Mouse (Mus musculus): ENCODE results near the gene Prkce.
A peak's percentile ranks its signal among the peaks of the same experiment; 100 is the strongest.

Gene Prkce

DNA sequence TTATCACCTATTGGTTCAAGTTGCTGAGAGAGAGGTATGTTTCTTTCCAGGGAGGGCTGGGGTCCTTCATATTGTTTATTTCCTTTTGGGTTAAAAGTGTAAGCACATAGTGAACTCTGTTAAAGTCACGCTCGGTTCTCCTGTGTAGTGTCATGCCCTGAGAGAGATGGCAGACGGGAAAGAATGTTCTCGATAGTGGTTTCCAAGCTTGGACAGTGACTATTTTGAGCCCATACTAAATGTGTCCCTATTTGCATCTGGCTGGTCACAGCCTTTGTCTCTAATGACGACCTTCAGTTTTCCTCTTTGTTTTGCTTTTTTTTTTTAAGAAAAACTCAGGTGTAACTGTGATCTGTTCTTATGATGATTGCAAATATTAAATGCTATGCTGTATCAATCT is 488.8 kb downstream of the Prkce start:
- no peak for DNase-seq

DNA sequence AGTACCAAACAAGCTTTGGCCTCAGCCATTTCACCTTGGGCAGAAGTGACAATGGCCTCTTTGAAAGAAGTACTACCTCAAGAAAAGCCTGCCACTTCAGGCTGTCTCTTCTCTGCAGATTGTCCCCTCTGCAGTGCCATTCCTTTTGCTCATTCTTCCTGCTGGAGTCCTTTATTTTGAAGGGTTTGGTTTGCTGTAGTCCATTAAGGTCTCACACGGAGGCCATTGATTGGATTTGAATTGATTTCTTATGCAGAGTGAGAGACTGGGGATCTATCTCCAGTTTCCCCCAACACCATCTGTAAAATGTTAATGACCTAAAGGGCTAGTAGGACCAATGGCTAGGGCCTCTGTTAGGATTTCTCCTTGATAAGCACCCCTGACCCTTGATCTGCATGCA is 494.7 kb downstream of the Prkce start:
- DNase-seq = no peak

DNA sequence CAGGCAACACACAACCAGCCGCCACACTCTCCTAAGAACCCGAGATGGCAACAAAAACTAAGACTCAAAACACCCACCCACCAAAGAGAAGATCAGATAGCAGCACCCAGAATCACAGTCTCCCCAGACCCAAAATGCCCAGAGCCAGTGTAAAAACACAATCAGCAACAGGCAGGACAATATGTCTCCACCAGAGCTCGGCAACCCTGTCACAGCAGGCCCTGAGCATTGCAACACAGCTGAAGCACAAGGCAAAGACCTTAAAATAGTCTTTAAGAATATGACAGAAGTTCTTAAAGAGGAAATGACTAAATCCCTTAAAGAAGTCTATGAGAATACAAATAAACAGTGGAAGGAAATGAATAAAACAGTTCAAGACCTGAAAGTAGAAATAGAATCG is 495.9 kb downstream of the Prkce start:
- DNase-seq = no peak

DNA sequence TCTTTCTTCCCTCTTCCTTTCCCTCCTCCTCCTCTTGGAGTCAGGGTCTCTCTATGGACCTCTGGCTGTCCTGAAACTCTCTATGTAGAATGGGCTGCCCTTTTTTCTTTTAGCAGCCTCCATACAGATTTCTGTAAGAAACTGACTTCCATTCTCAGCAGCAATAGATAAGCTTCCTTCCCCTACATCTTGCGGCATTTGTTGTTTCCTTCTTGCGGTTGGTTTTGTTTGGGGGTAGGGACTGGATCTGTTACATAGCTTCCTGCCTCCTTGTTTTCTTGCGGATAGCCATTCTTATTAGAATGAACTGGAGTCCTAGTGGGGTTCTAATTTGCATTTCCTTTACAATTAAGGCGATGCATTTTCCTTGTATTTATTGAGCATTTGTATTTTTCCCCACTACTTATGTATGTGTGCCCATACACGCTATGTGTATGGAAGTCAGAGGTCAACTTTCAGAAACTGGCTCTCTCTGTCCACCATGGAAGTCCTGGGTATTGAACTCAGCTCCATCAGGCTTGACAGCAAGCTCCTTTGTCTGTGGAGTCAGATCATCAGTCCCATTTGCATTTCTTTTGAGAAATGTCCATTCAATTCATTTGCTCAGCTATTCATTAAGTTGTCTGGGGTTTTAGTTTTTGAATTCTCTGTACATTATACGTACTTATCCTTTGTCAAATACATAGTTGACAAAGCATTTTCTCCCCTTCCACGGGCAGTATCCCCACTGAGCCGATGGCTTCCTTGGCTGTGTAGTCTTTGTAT is 500.4 kb downstream of the Prkce start:
- no peak for DNase-seq

DNA sequence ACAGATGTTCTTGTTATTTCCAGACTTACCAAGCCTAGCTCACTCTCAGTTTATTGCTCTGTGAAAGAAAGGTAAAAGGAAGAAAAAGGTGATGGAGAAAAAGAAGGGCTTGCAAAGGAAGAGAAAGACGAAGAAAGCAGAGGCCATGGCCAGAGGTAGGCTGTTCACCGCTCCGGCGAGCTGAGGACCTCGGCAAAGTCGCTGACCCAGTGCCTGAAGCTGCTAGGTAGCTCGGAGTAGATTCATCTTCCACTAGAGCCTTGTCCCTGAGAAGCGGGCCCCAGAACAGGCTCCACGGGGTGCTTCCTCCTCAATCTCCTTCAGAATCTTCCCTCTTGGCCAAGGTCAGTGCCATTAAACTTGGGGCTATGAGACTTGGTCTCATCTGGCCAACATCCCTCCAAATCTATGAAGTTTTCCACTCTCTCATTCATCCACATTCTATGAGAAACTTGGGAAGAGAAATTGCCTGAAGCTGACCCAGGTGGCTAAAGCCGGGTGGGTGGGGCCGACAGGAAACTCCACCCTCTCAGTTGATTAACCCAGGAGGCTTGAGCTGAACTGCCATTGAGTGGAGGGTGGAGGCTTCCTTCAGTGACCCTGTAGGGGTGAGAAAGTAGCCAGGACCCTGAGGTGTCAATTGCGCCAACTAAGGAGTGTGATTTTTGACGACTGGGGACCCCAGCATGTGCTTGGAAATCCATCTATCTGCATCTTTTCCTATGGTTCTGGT is 502.2 kb downstream of the Prkce start:
- no peak for DNase-seq

DNA sequence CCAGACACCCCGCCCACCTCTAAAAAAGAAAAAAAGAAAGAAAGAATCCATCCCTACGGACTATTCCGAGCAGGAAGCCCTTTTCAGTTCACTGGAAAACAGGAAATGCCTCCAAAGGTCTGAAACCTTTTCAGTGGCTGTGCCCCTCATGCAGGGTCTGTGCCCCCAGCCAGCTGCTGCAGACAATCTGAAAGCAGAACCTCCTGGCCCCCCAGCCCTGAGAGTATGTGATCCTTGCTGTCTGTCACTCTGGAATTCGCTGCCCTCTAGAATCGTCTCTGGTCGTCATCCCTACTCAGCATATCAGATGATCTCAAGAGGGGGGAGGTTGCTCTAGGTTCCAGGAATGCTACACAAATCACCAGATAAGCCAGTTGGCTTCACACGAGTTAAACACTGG is 503.1 kb downstream of the Prkce start:
- peak; percentile 46 for DNase-seq

DNA sequence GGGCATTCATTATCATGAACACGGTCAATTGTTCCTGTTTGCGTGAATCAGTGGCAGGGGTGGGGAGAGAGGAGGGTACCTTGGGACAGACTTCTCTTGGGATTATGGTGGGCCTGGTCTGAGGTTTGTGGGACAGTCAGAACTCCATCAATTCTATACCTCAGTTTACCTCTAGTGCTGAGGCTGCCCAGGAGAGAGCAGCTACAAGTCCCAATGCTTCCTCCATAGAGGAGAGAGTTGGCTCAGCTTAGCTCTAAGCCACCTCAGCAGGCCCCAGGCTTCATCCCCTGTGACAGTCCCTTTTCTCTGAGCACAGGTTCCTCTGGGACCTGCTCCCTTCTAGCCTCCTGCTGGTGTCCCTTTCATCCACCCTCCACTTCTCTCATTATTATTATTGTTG is 507.4 kb downstream of the Prkce start:
- no peak for DNase-seq

DNA sequence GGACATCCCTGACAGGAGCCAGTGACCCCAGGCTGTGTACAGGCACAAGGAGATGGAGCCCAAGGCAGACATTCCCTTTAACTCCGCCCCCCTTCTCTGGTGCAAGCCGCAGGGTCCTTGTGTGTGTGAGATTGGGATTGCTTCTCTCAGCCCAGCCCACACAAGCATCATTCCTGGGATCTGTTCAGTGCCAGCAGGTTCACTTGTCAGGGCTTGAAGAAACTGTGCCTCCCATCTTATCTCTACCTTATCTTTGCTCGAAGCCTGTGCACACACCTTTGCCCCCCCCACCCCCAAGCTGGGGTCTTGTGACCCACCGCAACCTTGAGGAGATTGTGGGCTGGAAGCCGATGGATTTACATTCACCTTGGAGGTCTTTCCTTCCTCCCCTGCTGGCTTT is 508.8 kb downstream of the Prkce start:
- DNase-seq = no peak

DNA sequence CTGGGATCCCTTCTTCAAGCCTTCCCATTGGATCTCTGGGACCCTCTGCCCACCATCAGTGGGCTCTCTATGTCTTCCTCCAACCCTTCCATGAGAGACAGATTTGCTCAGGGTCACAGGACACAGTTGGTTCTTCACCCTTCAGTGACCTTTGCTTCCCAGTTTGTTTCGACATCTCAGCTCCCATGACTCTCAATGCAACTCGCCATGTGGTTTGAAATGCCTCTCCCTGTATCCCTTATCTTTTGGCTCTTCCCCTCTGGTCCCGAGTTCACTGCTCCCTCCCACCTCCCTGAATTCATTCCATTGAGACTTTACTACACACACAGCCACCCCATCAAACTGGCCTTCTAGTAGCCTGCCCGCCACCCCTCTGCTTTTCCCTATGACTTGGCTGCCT is 509.3 kb downstream of the Prkce start:
- DNase-seq = no peak

DNA sequence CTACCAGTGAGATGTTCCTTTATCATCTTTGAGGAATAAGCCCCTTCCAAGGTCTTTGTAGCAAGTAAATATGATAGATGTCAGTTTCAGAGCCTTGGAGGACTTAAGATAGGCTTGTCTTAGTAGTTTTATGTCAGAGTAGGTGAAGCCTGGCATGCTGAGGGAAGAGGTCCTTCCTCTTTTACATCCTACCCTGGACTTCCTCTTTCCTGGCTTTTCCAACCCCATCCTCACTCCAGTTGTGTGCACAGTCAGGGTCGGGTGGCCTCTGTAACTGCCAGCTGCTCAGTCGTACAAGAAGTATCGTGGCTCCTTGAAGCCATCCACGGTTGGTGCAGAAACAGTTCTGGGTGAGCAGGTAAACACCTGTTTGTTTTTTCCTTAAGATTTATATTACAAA is 517.7 kb downstream of the Prkce start:
- no peak for DNase-seq

DNA sequence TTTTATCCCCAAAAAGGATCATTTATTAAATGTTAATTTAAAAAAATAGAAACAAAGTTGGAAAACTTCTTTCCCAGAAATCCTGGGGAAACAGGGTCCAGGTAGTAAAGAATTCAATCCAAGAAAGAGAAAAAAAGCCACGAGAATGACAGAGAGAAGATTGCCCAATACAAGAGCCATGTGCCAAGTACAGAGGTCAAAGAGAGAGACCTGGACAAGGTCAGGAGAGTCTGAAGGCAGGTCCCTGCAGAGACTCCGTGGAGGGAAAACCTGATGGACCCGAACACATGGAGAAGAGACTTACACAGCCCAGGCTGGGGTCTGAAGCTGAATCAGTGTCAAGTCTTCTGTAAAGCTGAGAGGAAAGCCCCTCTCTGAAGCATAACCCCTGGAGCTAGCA is 519.4 kb downstream of the Prkce start:
- DNase-seq = no peak

DNA sequence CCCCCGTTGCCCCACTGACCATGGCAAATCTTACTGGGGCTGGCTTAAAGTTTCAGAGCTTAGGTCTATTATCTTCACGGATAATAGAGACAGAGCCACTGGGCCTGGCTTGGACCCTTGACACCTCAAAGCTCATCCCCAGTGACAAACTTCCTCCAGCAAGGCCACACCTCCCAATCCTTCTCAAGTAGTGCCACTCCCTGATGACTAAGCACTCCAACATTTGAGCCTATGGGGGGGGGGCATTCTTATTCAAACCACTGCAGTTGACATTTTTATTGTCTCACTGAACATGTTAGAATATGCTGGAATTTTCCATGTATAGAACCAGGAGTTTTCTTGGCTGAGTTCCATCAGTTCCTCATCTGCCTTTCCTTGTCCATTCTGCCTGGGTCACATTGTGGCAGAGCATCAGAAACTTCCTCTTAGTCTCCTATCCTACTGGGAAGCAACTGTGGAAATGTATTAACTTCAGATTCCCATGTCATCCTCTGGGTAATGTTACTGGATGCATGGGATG is 523.3 kb downstream of the Prkce start:
- DNase-seq = no peak

DNA sequence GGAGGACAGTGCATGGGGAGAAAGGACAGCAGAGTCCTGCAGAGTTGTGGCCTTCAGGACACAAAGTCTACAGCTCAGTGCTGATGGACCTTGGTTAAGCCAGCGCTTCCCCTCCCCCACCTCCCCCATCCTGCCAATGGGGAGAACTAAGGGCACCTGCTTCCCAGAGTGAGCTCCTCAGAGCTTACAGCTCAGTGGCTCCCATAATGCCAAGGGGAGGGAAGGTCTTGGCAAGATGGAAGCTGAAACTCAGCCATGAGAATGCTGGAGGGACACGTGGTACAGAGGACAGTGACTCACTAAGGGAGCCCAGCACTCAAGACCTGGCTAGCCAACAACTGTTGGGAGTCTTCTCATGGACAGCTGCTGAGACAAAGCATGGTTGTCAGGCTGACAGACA is 530.2 kb downstream of the Prkce start:
- DNase-seq = no peak

DNA sequence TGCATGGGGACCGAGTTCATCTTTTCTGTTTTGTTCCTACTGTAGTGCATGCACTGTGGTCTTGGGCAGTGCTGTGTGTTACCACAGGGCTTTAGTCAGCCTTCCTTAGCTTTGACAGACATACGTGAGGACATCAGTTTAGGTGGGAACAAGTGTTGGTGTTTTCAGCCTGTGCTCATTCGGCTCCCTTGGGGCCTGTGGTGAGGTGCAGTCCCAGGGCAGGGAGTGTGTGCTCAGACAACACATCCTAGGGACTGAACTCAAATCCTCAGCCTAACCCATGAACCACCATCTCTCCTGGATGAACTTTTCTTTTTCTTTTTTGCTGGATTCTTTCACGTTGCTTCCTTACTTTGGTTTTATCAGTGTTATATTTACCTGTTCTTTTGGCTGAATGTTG is 535.8 kb downstream of the Prkce start:
- no peak for DNase-seq

DNA sequence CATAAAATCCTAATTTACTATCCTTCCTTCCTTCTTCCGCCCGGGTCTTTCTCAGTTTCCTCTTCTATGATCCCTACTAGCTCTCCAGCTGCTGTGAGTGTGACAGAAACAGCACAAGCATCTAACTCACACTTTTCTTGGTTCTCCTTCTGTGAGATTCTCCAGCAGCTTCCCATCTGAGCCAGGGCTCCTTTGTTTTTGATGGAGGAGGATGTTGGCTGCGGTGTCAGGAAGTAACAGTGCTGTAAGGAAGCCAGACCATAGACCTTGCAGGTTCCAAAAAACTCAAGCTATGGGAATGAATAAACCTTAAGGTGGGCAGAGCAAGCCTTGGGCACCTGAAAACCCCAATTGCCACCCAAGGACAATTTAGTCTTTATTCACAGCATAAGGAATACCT is 537.7 kb downstream of the Prkce start:
- peak; percentile 19 for DNase-seq

DNA sequence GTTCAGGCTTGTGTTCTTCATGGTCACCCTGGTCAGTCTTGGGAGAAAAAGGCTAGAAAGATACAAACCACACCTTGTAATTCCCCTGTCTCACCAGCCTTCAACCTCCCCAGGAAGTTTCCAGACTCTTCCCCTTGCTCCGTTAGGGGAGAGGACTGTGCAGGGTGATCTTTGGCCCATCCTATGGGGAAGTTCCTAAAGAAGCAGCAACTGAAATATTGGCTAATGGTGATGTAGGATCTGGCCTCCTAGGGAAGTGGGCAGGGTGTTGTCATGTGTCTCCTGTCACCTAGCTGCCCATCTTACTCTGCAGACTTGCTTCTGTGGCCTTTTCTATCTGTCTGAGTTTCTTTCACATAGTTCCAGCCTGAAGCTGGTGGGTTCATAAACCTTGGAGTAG is 538.9 kb downstream of the Prkce start:
- DNase-seq = no peak

Data from kidney, adult 9 months (tissue).